Mouse (Mus musculus) cerebellum, postnatal 25 days (tissue): ENCODE results near the gene Pon3.

Experiments used
- DNase-seq, 2 experiments: peaks; one replicate each; pipeline ENCODE4 v3.0.0; 2021; ENCODE audit warnings: mixed read lengths in 2 of 2

Pon3 gene

GRCm38 (mm10) chr6:5177967-5178891 is 77.9 kb downstream of the Pon3 start:
- no peak for DNase-seq

- DNase-seq: no peak
Measured at GRCm38 (mm10) chr6:5174179-5174812, 81.8 kb downstream of the Pon3 start.

DNA sequence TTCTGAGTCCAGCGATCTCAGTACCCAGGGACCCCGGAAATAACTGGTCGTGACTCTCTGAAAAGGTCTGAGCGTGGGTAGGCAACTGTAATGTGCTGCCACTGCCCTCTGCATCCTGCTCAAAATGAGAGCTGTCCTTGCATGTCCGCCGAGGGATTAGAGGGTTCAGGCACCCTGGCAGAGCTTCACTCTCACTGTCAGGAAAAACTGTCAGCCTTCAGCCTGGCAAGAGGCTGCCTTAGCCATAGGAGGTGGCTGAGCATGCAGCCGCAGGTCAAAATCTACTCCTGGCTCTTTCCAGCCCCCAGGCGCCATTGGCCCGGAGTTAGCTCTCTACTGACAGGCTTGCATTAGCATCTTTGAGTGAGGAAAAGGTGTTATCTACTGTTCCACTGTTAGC is 83.5 kb downstream of the Pon3 start:
- peak; percentile 25 to 47 for DNase-seq

GRCm38 (mm10) chr6:5171418-5171817 is 84.7 kb downstream of the Pon3 start:
- no peak for DNase-seq
